Mouse (Mus musculus): Measurements from ENCODE around the gene A130010J15Rik. TPM values are rescaled to one million over a fixed set of nuclear protein-coding genes. Genes with fewer than 3 reads are reported as not detected.
A peak's percentile ranks its signal among the peaks of the same experiment; 100 is the strongest.

A130010J15Rik gene
- polyA plus RNA-seq, 1 experiment from 2014 or later = 10.0 TPM

- ATAC-seq = no peak
- Histone ChIP-seq H3K4me2 (ENCODE audit: low read length) (no peak overlapping the region), H3K4me3 (ENCODE audit: low read length) (no peak overlapping the region), H3K9me3 (ENCODE audit: control insufficient read depth, low read length) (no peaks in the 10 kb centered on the region), H3K27me3 (replicated peaks; ENCODE audit: control insufficient read depth, insufficient read depth, low read length) (no peaks in the 10 kb centered on the region), H3K9ac (ENCODE audit: low read depth, low read length) (no peak overlapping the region), H3K36me3 (ENCODE audit: control insufficient read depth, insufficient read depth, low read length) (no peaks in the 10 kb centered on the region), H3K27ac (ENCODE audit: low read depth, low read length) (0 out of 2 replicates have a peak overlapping the region, but pooled peaks have one; percentile 19), H3K4me1 (ENCODE audit: control insufficient read depth, insufficient read depth, low read depth, low read length) (peaks cover 2% of the 10 kb centered on the region; the same call in 1 of the 2 replicates)
- WGBS = 58% methylated on average over 3 of the region's 3 CpGs
Observed at GRCm38 (mm10) chr1:193189771-193190170, 21.9 kb downstream of the A130010J15Rik start.

- WGBS = 83% methylated on average over 7 of the region's 7 CpGs
- Histone ChIP-seq H3K9me3 (ENCODE audit: control insufficient read depth, low read length) (no peaks in the 10 kb centered on the region), H3K4me2 (ENCODE audit: low read length) (no peak overlapping the region), H3K4me3 (ENCODE audit: low read length) (no peak overlapping the region), H3K36me3 (ENCODE audit: control insufficient read depth, insufficient read depth, low read length) (no peaks in the 10 kb centered on the region), H3K9ac (ENCODE audit: low read depth, low read length) (no peak overlapping the region), H3K4me1 (ENCODE audit: control insufficient read depth, insufficient read depth, low read depth, low read length) (peaks cover 2% of the 10 kb centered on the region; the same call in 1 of the 2 replicates), H3K27me3 (replicated peaks; ENCODE audit: control insufficient read depth, insufficient read depth, low read length) (no peaks in the 10 kb centered on the region), H3K27ac (ENCODE audit: low read depth, low read length) (no peak overlapping the region)
- ATAC-seq = no peak
Observed at GRCm38 (mm10) chr1:193191675-193192283, 23.9 kb downstream of the A130010J15Rik start.

- 71% methylated on average over 3 of the region's 3 CpGs for WGBS
Observed at GRCm38 (mm10) chr1:193194416-193195140, 26.7 kb downstream of the A130010J15Rik start.

DNA sequence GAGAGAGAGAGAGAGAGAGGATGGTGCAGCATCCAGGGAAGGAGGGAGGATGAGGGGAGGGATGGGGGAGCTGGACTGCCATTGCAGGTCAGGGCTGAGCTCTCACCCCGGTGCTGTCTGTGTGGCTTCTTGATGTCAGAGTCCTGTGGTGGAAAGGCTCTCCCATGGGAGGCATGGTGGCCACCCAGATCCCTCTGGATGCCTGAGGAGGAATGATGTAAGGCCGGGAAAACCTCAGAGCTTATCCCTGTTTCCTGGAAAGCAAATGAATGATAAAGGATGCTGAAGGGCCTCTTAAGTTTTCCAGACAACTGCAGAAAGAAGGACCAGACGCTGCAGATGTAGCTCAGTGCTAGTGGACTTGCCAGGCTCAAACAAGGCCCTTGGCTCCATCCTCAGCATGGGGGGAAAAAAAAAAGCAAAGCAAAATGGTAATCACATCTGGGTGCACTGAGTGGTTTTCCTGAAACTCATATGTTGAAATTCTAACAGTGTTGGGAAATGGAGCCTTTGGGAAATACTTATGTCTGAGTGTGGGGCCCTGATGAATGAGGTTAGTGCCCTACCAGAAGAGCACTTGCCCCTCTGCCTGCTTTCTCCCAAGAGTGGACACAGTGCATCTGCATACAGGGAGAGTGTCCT, 27.4 kb downstream of the A130010J15Rik start:
- Histone ChIP-seq H3K4me2 (ENCODE audit: low read length) (no peak overlapping the region), H3K9me3 (ENCODE audit: control insufficient read depth, low read length) (no peaks in the 10 kb centered on the region), H3K36me3 (ENCODE audit: control insufficient read depth, insufficient read depth, low read length) (no peaks in the 10 kb centered on the region), H3K9ac (ENCODE audit: low read depth, low read length) (no peak overlapping the region), H3K4me1 (ENCODE audit: control insufficient read depth, insufficient read depth, low read depth, low read length) (no peaks in the 10 kb centered on the region), H3K27me3 (replicated peaks; ENCODE audit: control insufficient read depth, insufficient read depth, low read length) (no peaks in the 10 kb centered on the region), H3K4me3 (ENCODE audit: low read length) (no peak overlapping the region), H3K27ac (ENCODE audit: low read depth, low read length) (no peak overlapping the region)
- no peak for ATAC-seq
- 71% methylated on average over 3 of the region's 3 CpGs for WGBS

More at GRCm38 (mm10) chr1:193194416-193195140, 26.7 kb downstream of the A130010J15Rik start:
- Histone ChIP-seq H3K27ac (ENCODE audit: low read depth, low read length) (no peak overlapping the region), H3K4me1 (ENCODE audit: control insufficient read depth, insufficient read depth, low read depth, low read length) (no peaks in the 10 kb centered on the region), H3K36me3 (ENCODE audit: control insufficient read depth, insufficient read depth, low read length) (no peaks in the 10 kb centered on the region), H3K9me3 (ENCODE audit: control insufficient read depth, low read length) (no peaks in the 10 kb centered on the region), H3K4me2 (ENCODE audit: low read length) (no peak overlapping the region), H3K9ac (ENCODE audit: low read depth, low read length) (no peak overlapping the region), H3K27me3 (replicated peaks; ENCODE audit: control insufficient read depth, insufficient read depth, low read length) (no peaks in the 10 kb centered on the region), H3K4me3 (ENCODE audit: low read length) (no peak overlapping the region)
- ATAC-seq = no peak

- H3K27me3 ChIP-seq (replicated peaks; ENCODE audit: control insufficient read depth, insufficient read depth, low read length) = no peaks in the 10 kb centered on the region
- no peak overlapping the region for H3K4me2 ChIP-seq (ENCODE audit: low read length)
- H3K9me3 ChIP-seq (ENCODE audit: control insufficient read depth, low read length) = no peaks in the 10 kb centered on the region
- no peak overlapping the region for H3K4me3 ChIP-seq (ENCODE audit: low read length)
- H3K9ac ChIP-seq (ENCODE audit: low read depth, low read length) = no peak overlapping the region
- ATAC-seq = no peak
- H3K4me1 ChIP-seq (ENCODE audit: control insufficient read depth, insufficient read depth, low read depth, low read length) = no peaks in the 10 kb centered on the region
- 89% methylated on average over 18 of the region's 18 CpGs for WGBS
- H3K27ac ChIP-seq (ENCODE audit: low read depth, low read length) = no peak overlapping the region
- no peaks in the 10 kb centered on the region for H3K36me3 ChIP-seq (ENCODE audit: control insufficient read depth, insufficient read depth, low read length)
Observed at GRCm38 (mm10) chr1:193197494-193198205, 29.8 kb downstream of the A130010J15Rik start.

GRCm38 (mm10) chr1:193198312-193198711, 30.5 kb downstream of the A130010J15Rik start:
- Histone ChIP-seq H3K4me2 (ENCODE audit: low read length) (no peak overlapping the region), H3K4me3 (ENCODE audit: low read length) (no peak overlapping the region), H3K27me3 (replicated peaks; ENCODE audit: control insufficient read depth, insufficient read depth, low read length) (no peaks in the 10 kb centered on the region), H3K27ac (ENCODE audit: low read depth, low read length) (no peak overlapping the region), H3K36me3 (ENCODE audit: control insufficient read depth, insufficient read depth, low read length) (no peaks in the 10 kb centered on the region), H3K4me1 (ENCODE audit: control insufficient read depth, insufficient read depth, low read depth, low read length) (no peaks in the 10 kb centered on the region), H3K9me3 (ENCODE audit: control insufficient read depth, low read length) (no peaks in the 10 kb centered on the region), H3K9ac (ENCODE audit: low read depth, low read length) (no peak overlapping the region)
- 77% methylated on average over 2 of the region's 2 CpGs for WGBS
- ATAC-seq = no peak

DNA sequence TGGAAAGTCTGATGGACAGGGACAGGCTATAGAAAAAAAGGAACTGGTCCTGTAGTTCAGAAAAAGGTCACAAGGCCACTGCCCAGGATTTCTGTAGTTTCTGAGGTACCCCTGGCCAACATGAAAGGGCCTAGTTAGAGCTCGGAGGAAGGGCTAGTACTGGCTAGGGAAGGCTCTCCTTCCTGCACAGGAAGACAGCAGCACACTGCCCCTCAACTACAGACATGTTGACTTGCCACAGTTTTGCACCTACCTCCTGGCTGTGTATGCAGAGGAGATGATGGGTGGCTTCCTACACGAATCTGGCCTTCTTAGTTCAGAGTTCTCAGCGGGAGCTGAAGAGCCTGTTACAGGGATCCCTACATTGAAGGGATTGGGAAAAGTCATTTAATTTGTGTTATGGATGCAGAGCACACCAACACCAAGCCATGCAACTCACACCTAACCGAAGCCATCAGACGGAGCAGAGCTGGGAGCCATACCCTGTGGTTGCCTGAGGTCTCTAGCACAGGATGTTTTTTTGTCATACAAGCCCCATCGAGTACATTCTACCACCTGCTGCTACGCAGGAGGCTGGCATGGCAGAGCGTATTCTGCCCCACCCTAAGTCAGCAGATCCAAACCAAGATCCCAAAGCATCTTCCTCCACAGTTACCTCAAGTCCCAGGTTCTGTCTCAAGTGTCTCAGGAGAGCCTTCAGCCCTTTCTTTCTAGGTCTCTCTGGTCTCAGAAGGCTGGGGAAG, 33.0 kb downstream of the A130010J15Rik start:
- ATAC-seq = no peak
- WGBS = 85% methylated on average over 8 of the region's 8 CpGs

GRCm38 (mm10) chr1:193201383-193201778, 33.5 kb downstream of the A130010J15Rik start, which contains the start of gene Traf3ip3:
TSS of gene Traf3ip3 (minus strand) at chr1:193201703.
- Histone ChIP-seq H3K27me3 (replicated peaks; ENCODE audit: control insufficient read depth, insufficient read depth, low read length) (no peaks in the 10 kb centered on the region), H3K4me3 (ENCODE audit: low read length) (no peak within 1 kb of the TSS), H3K36me3 (ENCODE audit: control insufficient read depth, insufficient read depth, low read length) (no peaks in the 10 kb centered on the region), H3K9ac (ENCODE audit: low read depth, low read length) (no peak within 1 kb of the TSS), H3K27ac (ENCODE audit: low read depth, low read length) (no peak within 1 kb of the TSS), H3K4me2 (ENCODE audit: low read length) (no peak within 1 kb of the TSS), H3K9me3 (ENCODE audit: control insufficient read depth, low read length) (no peaks in the 10 kb centered on the region), H3K4me1 (ENCODE audit: control insufficient read depth, insufficient read depth, low read depth, low read length) (no peaks in the 10 kb centered on the region)
- ATAC-seq = no peak
- 70% methylated on average over 5 of the region's 5 CpGs for WGBS

More for the DNA sequence above, 33.0 kb downstream of the A130010J15Rik start:
- H3K4me2 ChIP-seq (ENCODE audit: low read length) = no peak overlapping the region
- H3K9ac ChIP-seq (ENCODE audit: low read depth, low read length) = no peak overlapping the region
- H3K4me1 ChIP-seq (ENCODE audit: control insufficient read depth, insufficient read depth, low read depth, low read length) = no peaks in the 10 kb centered on the region
- no peaks in the 10 kb centered on the region for H3K9me3 ChIP-seq (ENCODE audit: control insufficient read depth, low read length)
- no peaks in the 10 kb centered on the region for H3K36me3 ChIP-seq (ENCODE audit: control insufficient read depth, insufficient read depth, low read length)
- no peak overlapping the region for H3K4me3 ChIP-seq (ENCODE audit: low read length)
- no peaks in the 10 kb centered on the region for H3K27me3 ChIP-seq (replicated peaks; ENCODE audit: control insufficient read depth, insufficient read depth, low read length)
- no peak overlapping the region for H3K27ac ChIP-seq (ENCODE audit: low read depth, low read length)
